Mouse (Mus musculus) neural tube, embryonic 13.5 days (tissue): ENCODE data around the gene Zic5. TPM values are rescaled to one million over a fixed set of nuclear protein-coding genes. Genes with fewer than 3 reads are reported as not detected.

Experiments
- ATAC-seq: fragments of 200-750 bp; cut with Nextera tagmentation; 2 replicates; pipeline ENCODE4 v1.8.0; 2017; ENCODE audit warnings: low read depth, mild to moderate bottlenecking, moderate TSS enrichment, moderate library complexity
- H3K27ac ChIP-seq: fragments of 300-500 bp; sonication (generic); replicated peaks from 2 replicates; pipeline ENCODE4 v1.5.1; 2015; ENCODE audit warnings: moderate library complexity, mild to moderate bottlenecking, inconsistent platforms
- H3K27me3 ChIP-seq: fragments of 300-500 bp; sonication (generic); 2 replicates; pipeline ENCODE4 v1.6.1; 2015; ENCODE audit warnings: mild to moderate bottlenecking, inconsistent platforms
- H3K36me3 ChIP-seq: fragments of 300-500 bp; sonication (generic); 2 replicates; pipeline ENCODE4 v1.6.1; 2015; ENCODE audit warnings: mild to moderate bottlenecking, inconsistent platforms
- H3K4me1 ChIP-seq: fragments of 300-500 bp; sonication (generic); replicated peaks from 2 replicates; pipeline ENCODE4 v1.6.1; 2015; ENCODE audit warnings: inconsistent platforms
- H3K4me2 ChIP-seq: fragments of 300-500 bp; sonication (generic); 2 replicates; pipeline ENCODE4 v1.6.1; 2015; ENCODE audit warnings: inconsistent platforms, mild to moderate bottlenecking, moderate library complexity
- H3K4me3 ChIP-seq: fragments of 300-500 bp; sonication (generic); 2 replicates; pipeline ENCODE4 v1.5.1; 2015; ENCODE audit warnings: mild to moderate bottlenecking, inconsistent platforms
- H3K9ac ChIP-seq: fragments of 300-500 bp; sonication (generic); 2 replicates; pipeline ENCODE4 v1.6.1; 2015; ENCODE audit warnings: moderate library complexity, mild to moderate bottlenecking, inconsistent platforms
- H3K9me3 ChIP-seq: fragments of 300-500 bp; sonication (generic); 2 replicates; pipeline ENCODE4 v1.6.1; 2016; ENCODE audit warnings: inconsistent platforms
- WGBS: fragments of 180-500 bp; shearing (Covaris S2); methylation state at CpG from one replicate; pipeline ENCODE4 v1.1.7; 2015; 5-methylcytosine and 5-hydroxymethylcytosine counted together
- polyA plus RNA-seq: library from polyadenylated mRNA; unstranded; fragments of >200 nt; fragmentation: Nextera tagmentation; extraction: Ambion mirVana; gene quantifications from 2 replicates; pipeline ENCODE4 v1.2.1, GENCODE M21; 2015

Zic5 gene
- polyA plus RNA-seq, 1 experiment from 2014 or later = 8.4 TPM

DNA sequence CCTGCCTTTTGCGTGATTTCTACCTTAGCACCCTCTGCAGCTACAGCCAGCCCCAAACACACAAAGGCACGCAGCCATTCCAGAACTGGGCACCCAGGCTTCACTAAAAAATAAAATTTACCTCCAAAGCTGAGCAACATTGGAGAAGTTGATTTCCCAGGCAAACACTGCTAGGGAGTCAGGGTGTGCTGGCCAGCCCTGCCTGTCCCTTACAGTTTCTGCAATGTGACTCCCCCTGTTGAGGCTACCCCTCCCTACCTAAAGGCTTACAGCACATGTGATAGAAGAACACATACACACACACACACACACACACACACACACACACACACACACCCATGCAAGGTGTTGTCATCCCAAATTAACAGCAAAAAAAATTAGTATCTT is 51.9 kb downstream of the Zic5 start:
- 80% methylated on average over 2 of the region's 2 CpGs for WGBS
- H3K9ac ChIP-seq = no peak overlapping the region
- peaks cover 5% of the 10 kb centered on the region for H3K4me1 ChIP-seq
- ATAC-seq = no peak
- H3K9me3 ChIP-seq = no peaks in the 10 kb centered on the region
- no peak overlapping the region for H3K4me3 ChIP-seq
- H3K36me3 ChIP-seq = no peaks in the 10 kb centered on the region
- H3K27ac ChIP-seq = no peak overlapping the region
- H3K27me3 ChIP-seq = peaks cover 36% of the 10 kb centered on the region
- no peak overlapping the region for H3K4me2 ChIP-seq

DNA sequence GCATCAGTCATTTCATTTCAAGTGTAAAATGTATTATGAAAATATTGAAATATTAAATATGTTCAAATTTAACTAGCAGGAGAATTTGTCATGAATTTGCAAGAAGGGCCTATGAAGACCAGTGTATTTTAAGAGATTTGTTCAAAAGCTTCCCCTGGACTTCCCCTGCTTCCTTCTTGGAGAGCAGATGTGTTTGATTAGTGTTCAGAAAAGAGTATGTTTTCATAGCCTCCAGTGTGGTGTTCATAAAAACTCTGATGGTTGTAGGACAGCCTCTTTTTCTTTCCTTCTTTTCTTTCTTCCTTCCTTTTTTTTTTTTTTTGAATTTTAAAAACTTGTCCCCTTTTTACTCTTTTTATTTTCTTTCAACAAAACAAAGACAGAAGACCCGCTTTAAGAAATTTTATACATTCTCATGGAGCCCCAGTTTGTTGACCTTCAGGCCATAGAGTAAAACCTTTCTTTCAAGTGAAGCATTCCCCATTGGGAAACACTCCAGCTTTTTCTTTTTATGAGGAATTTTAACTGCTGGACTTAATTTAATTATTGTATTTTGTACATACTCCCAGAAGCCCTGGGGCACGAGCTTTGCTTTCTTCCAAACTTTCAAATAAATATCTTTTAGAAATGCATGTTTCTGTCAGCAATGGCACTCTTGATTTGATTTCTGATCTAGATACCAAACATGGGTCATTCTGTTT is 52.5 kb downstream of the Zic5 start:
- H3K36me3 ChIP-seq = no peaks in the 10 kb centered on the region
- H3K9ac ChIP-seq = no peak overlapping the region
- H3K4me3 ChIP-seq = no peak overlapping the region
- 66% methylated on average over 2 of the region's 2 CpGs for WGBS
- H3K27ac ChIP-seq = no peak overlapping the region
- H3K4me2 ChIP-seq = no peak overlapping the region
- peaks cover 41% of the 10 kb centered on the region for H3K27me3 ChIP-seq
- ATAC-seq = no peak
- H3K4me1 ChIP-seq = peaks cover 5% of the 10 kb centered on the region
- no peaks in the 10 kb centered on the region for H3K9me3 ChIP-seq

Other genes starting within 250 kb of the Zic5 start
- gene Gm5089, start 14.6 kb downstream of the Zic5 start, polyA plus RNA-seq = 0.46 and 0.62 TPM in 2 replicates
- 8.2 and 10.2 TPM in 2 replicates for gene Zic2, start 9.8 kb upstream of the Zic5 start, polyA plus RNA-seq
- 0.19 and 0.29 TPM in 2 replicates for gene Gm10837, start 24.9 kb upstream of the Zic5 start, polyA plus RNA-seq
- 28.2 and 32.0 TPM in 2 replicates for gene Pcca, start 68.6 kb upstream of the Zic5 start, polyA plus RNA-seq